Mouse (Mus musculus) liver, embryonic 16.5 days (tissue): ENCODE measurements at regions not wholly inside any gene's neighbourhood (a gene's known extent, or its start where the extent isn't known, plus 50 kb on each side); places are given as distances from the start of the nearest gene placed in this dataset.

Experiments
- ATAC-seq: fragments of 200-750 bp; cut with Nextera tagmentation; 2 replicates; pipeline ENCODE4 v1.8.0; 2017; ENCODE audit warnings: low read depth, mild to moderate bottlenecking, moderate number of reproducible peaks, moderate library complexity
- H3K27ac ChIP-seq: fragments of 300-500 bp; sonication (generic); 2 replicates; pipeline ENCODE4 v1.5.1; 2014; ENCODE audit warnings: mild to moderate bottlenecking, low read length
- H3K27me3 ChIP-seq: fragments of 300-500 bp; sonication (generic); 2 replicates; pipeline ENCODE4 v1.6.1; 2014; ENCODE audit warnings: low read depth, low read length, mixed read lengths; ENCODE audit not compliant: control insufficient read depth, insufficient read depth
- H3K36me3 ChIP-seq: fragments of 300-500 bp; sonication (generic); 2 replicates; pipeline ENCODE4 v1.6.1; 2014; ENCODE audit warnings: mild to moderate bottlenecking; ENCODE audit not compliant: control insufficient read depth, insufficient read depth
- H3K4me1 ChIP-seq: fragments of 300-500 bp; sonication (generic); 2 replicates; pipeline ENCODE4 v1.6.1; 2014; ENCODE audit warnings: low read depth, low read length, mixed read lengths; ENCODE audit not compliant: control insufficient read depth
- H3K4me2 ChIP-seq: fragments of 300-500 bp; sonication (generic); 2 replicates; pipeline ENCODE4 v1.6.1; 2014; ENCODE audit warnings: low read depth, low read length, mixed read lengths
- H3K4me3 ChIP-seq: fragments of 300-500 bp; sonication (generic); 2 replicates; pipeline ENCODE4 v1.5.1; 2014; ENCODE audit warnings: low read depth, mild to moderate bottlenecking, low read length
- H3K9ac ChIP-seq: fragments of 300-500 bp; sonication (generic); 2 replicates; pipeline ENCODE4 v1.6.1; 2014; ENCODE audit warnings: low read depth, low read length
- H3K9me3 ChIP-seq: fragments of 300-500 bp; sonication (generic); replicated peaks from 2 replicates; pipeline ENCODE4 v1.6.1; 2016; ENCODE audit warnings: low read length; ENCODE audit not compliant: control insufficient read depth
- WGBS: fragments of 180-500 bp; shearing (Covaris S2); extraction: QIAGEN DNeasy Blood & Tissue Kit; methylation state at CpG from one replicate; pipeline ENCODE4 v1.1.7; 2014; ENCODE audit not compliant: insufficient replicate concordance; 5-methylcytosine and 5-hydroxymethylcytosine counted together

DNA sequence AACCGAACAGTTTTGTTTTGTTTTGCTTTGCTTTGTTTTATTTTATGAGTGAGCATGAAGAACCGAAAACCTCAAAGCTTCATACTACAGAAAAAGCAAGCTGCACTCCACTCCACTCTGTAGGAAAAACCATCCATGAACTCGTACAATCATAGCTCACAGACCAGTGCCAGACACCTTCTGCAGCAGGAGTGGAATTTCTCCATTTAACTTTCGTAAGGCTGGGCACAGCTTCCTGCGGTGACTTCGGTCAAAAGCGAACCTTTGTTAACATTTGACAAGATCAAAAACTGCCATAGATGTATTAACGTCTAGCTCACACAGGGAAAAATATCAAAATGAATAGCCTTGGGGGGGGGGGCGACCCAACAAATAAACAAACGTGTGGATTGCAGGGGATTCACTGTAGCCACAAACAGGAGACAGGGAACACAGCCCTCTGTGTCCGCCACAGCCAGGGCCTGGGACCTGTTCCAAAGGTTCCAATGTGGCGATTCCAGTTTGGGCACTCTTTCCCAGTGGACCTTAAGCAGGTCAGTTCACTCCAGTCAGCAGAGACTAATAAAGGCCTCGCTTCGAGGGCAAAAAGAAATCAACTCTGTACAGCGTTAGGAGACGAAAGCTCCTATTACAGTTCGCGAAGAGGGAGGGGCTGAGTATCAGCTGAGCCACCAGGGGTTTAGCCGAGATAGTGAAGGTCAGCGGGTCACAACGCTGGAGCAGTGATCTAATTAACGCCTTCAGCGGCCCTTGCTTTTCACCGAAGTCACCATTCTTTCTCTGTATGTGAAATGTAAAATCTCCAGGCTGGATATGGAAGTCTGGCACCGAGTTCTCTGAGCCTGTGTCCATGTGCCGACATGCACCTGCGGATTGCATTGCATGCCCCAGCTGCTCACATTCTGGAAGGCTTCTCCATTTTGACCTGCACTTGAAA lies 135.4 kb upstream of the Ankrd55 start:
- ATAC-seq, result peak; percentile 41; the same call in 1 of the 2 replicates
- H3K9ac ChIP-seq, result no peak overlapping the region
- 0 out of 2 replicates have a peak overlapping the region, but pooled peaks have one; percentile 13 for H3K4me3 ChIP-seq

GRCm38 (mm10) chr13:112153681-112154127 lies 134.5 kb upstream of the Ankrd55 start:
- Histone ChIP-seq H3K36me3 (no peaks in the 10 kb centered on the region), H3K4me2 (no peak overlapping the region), H3K4me1 (peaks cover 6% of the 10 kb centered on the region), H3K4me3 (no peak overlapping the region), H3K27ac (no peak overlapping the region), H3K9ac (no peak overlapping the region), H3K27me3 (peaks cover 2% of the 10 kb centered on the region), H3K9me3 (no peaks in the 10 kb centered on the region)
- 29% methylated on average over 4 of the region's 4 CpGs for WGBS
- ATAC-seq, result no peak

More for the DNA sequence above, 135.4 kb upstream of the Ankrd55 start:
- H3K9me3 ChIP-seq, result no peaks in the 10 kb centered on the region
- no peaks in the 10 kb centered on the region for H3K36me3 ChIP-seq
- peaks cover 2% of the 10 kb centered on the region for H3K27me3 ChIP-seq
- WGBS, result 20% methylated on average over 27 of the region's 27 CpGs
- no peak overlapping the region for H3K27ac ChIP-seq
- peak overlapping the region; percentile 44 for H3K4me2 ChIP-seq
- peaks cover 6% of the 10 kb centered on the region for H3K4me1 ChIP-seq

- 59% methylated on average over 9 of the region's 9 CpGs for whole genome bisulfite sequencing
- no peaks in the 10 kb centered on the region for H3K4me1 ChIP-seq
- H3K9me3 ChIP-seq, result no peaks in the 10 kb centered on the region
- ATAC-seq, result no peak
- H3K27me3 ChIP-seq, result no peaks in the 10 kb centered on the region; the same call in 1 of the 2 replicates
- no peaks in the 10 kb centered on the region for H3K36me3 ChIP-seq
- no peak overlapping the region for H3K4me2 ChIP-seq
- H3K9ac ChIP-seq, result no peak overlapping the region
- H3K27ac ChIP-seq, result no peak overlapping the region
- no peak overlapping the region for H3K4me3 ChIP-seq
Observed at GRCm38 (mm10) chr13:112159430-112160172, 128.7 kb upstream of the Ankrd55 start.

DNA sequence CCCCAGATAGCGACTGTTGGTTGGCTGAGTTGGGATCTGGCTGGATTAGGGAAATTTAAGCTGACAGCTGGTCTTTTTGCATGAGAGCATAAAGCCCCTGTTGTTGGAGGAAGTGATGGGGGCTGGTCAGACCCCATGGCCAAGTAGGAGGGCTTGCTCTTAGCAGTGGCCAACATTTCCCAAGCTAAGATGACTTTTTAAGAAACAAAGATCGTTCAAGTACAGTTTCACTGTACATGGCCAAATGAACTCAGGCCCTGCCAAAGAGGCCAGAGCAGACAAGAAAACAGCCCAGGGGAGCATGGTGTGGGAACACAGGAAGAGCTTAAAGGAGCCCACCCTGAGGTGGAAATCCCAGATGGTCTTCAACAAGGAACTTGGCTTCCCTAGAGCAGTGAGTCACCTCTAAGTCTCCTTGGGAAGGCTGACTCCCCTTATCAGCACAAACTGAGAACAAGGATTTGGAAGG lies 128.0 kb upstream of the Ankrd55 start:
- Histone ChIP-seq H3K4me3 (no peak overlapping the region), H3K9me3 (no peaks in the 10 kb centered on the region), H3K4me1 (no peaks in the 10 kb centered on the region), H3K27me3 (no peaks in the 10 kb centered on the region), H3K36me3 (no peaks in the 10 kb centered on the region), H3K4me2 (no peak overlapping the region), H3K9ac (no peak overlapping the region), H3K27ac (no peak overlapping the region)
- no peak for ATAC-seq
- WGBS, result 69% methylated on average over 2 of the region's 2 CpGs

DNA sequence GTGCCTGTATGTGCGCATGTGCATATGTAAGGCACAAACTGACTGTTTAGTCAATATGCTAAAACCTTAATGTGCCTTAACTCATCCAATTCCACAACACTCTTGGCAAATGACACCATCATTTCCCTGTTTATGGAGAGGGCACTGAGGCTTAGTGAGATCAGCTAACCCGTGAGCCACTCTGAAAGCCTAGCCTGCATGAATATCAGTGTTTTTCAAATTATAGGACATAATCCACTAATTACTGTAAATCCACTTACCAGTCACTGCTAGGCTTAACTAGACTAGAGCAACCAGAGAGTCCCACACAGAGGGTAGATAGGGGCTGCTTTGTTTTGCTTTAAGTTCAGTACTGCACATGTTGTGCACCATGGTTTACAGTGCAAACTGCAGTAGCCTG lies 127.5 kb upstream of the Ankrd55 start:
- no peak overlapping the region for H3K4me2 ChIP-seq
- no peaks in the 10 kb centered on the region for H3K27me3 ChIP-seq
- no peak overlapping the region for H3K9ac ChIP-seq
- ATAC-seq, result no peak
- 64% methylated on average over 2 of the region's 2 CpGs for WGBS
- no peak overlapping the region for H3K27ac ChIP-seq
- H3K9me3 ChIP-seq, result no peaks in the 10 kb centered on the region
- H3K36me3 ChIP-seq, result no peaks in the 10 kb centered on the region
- H3K4me3 ChIP-seq, result no peak overlapping the region
- no peaks in the 10 kb centered on the region for H3K4me1 ChIP-seq

DNA sequence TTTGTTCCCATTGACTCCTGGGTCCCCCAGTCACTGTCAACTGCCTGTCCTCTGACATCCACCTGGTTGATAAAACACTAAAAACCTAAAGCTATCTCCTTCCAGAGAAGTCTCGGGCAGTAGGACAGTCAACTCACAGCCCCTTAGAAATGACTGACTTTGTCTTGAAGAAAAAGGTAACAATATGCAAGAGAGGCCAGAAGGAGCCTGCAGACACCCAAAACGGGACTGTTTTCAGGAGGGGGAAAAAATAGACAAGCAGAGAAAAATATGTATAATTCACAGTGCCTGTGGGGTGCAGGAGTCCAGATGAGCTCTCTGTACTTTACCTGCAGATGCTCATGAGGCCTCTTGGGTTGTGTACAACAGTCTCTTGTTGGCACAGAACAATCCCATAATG lies 126.4 kb upstream of the Ankrd55 start:
- no peaks in the 10 kb centered on the region for H3K27me3 ChIP-seq
- H3K9ac ChIP-seq, result no peak overlapping the region
- no peak for ATAC-seq
- H3K4me2 ChIP-seq, result no peak overlapping the region
- 55% methylated on average over 2 of the region's 2 CpGs for WGBS
- H3K27ac ChIP-seq, result no peak overlapping the region
- H3K9me3 ChIP-seq, result no peaks in the 10 kb centered on the region
- H3K4me3 ChIP-seq, result no peak overlapping the region
- no peaks in the 10 kb centered on the region for H3K36me3 ChIP-seq
- no peaks in the 10 kb centered on the region for H3K4me1 ChIP-seq

- Histone ChIP-seq H3K27ac (no peak overlapping the region), H3K36me3 (no peaks in the 10 kb centered on the region), H3K4me3 (no peak overlapping the region), H3K9ac (no peak overlapping the region), H3K4me2 (no peak overlapping the region), H3K4me1 (no peaks in the 10 kb centered on the region), H3K27me3 (no peaks in the 10 kb centered on the region), H3K9me3 (no peaks in the 10 kb centered on the region)
- WGBS, result 71% methylated on average over 2 of the region's 2 CpGs
- ATAC-seq, result no peak
Observed at GRCm38 (mm10) chr13:112165921-112166320, 122.3 kb upstream of the Ankrd55 start.

GRCm38 (mm10) chr13:112166338-112166802 lies 121.9 kb upstream of the Ankrd55 start:
- no peaks in the 10 kb centered on the region for H3K36me3 ChIP-seq

More at GRCm38 (mm10) chr13:112166338-112166802, 121.9 kb upstream of the Ankrd55 start:
- Histone ChIP-seq H3K9me3 (no peaks in the 10 kb centered on the region), H3K4me2 (no peak overlapping the region), H3K27ac (no peak overlapping the region), H3K9ac (no peak overlapping the region), H3K4me1 (no peaks in the 10 kb centered on the region), H3K4me3 (no peak overlapping the region), H3K27me3 (no peaks in the 10 kb centered on the region)
- WGBS, result 35% methylated on average over 10 of the region's 10 CpGs
- ATAC-seq, result no peak
